Mouse (Mus musculus) spleen, adult 2 months (tissue): ENCODE measurements around the gene Fgd4. TPM values are rescaled to one million over a fixed set of nuclear protein-coding genes. Genes with fewer than 3 reads are reported as not detected.

ENCODE experiments used
- DNase-seq, 2 experiments: peaks; one replicate each; pipeline versions ENCODE4 v3.0.0 to v3.0.0-alpha.2; 2012 to 2021; ENCODE audit warnings: low spot score in 2 of 2, low read depth in 1 of 2
- H3K27ac ChIP-seq: fragments of 200-500 bp; 2 replicates; pipeline ENCODE4 v1.5.1; 2012; ENCODE audit warnings: low read length, inconsistent platforms; ENCODE audit not compliant: insufficient read depth
- H3K27me3 ChIP-seq: fragments of 200-500 bp; 2 replicates; pipeline ENCODE4 v1.6.1; 2012; ENCODE audit warnings: mild to moderate bottlenecking, moderate library complexity, low read length, inconsistent platforms; ENCODE audit not compliant: control insufficient read depth, insufficient read depth
- H3K36me3 ChIP-seq: fragments of 200-500 bp; 2 replicates; pipeline ENCODE4 v1.6.1; 2012; ENCODE audit warnings: mild to moderate bottlenecking, low read length, inconsistent platforms; ENCODE audit not compliant: control insufficient read depth, insufficient read depth
- H3K4me1 ChIP-seq: fragments of 200-500 bp; 2 replicates; pipeline ENCODE4 v1.6.1; 2011; ENCODE audit warnings: inconsistent platforms; ENCODE audit not compliant: control insufficient read depth, insufficient read depth, insufficient read length
- H3K4me3 ChIP-seq: fragments of 200-500 bp; 2 replicates; pipeline ENCODE4 v1.5.1; 2011; ENCODE audit warnings: mild to moderate bottlenecking, inconsistent platforms; ENCODE audit not compliant: insufficient read depth, insufficient read length; ENCODE audit errors: extremely low read depth
- CTCF ChIP-seq: fragments of 200-500 bp; IDR thresholded peaks from 2 replicates; pipeline ENCODE4 v1.5.1; 2011; ENCODE audit warnings: mild to moderate bottlenecking, inconsistent platforms; ENCODE audit not compliant: insufficient read depth, insufficient read length, insufficient replicate concordance; ENCODE audit errors: extremely low read depth
- POLR2A ChIP-seq: fragments of 200-500 bp; IDR thresholded peaks from 2 replicates; pipeline ENCODE4 v1.6.1; 2011; ENCODE audit warnings: low read depth, low read length, inconsistent platforms
- WGBS: fragments of 180-500 bp; shearing (Covaris S2); methylation state at CpG from one replicate; pipeline ENCODE4 v1.1.7; 2018; 5-methylcytosine and 5-hydroxymethylcytosine counted together
- polyA plus RNA-seq: library from polyadenylated mRNA; depleted of rRNA; stranded (reverse); fragments of >200 nt; gene quantifications from 2 replicates; pipeline ENCODE4 v1.2.3, GENCODE M21; 2012

The Fgd4 gene
- polyA plus RNA-seq, 1 experiment, result 0.43 TPM

DNA sequence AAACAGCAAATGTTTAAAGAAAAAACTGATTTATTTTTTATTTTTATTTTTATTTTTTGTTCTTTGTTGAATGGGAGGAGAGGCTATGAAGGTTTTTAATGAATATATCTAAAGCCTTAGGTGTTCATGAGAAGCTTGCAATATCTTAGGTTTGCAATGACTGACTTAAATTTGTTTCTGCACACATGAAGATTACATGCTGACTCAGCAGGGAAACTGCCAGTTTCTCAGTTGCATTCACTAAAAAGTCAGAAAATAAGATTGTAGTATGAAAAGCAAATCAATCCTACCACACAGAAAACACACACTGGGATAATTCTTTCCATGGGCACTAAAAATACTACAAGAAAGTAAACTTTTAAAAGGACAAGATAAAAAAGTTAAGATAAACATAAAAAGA lies 39.6 kb downstream of the Fgd4 start:
- H3K36me3 ChIP-seq, result no peaks in the 10 kb centered on the region
- H3K27ac ChIP-seq, result no peak overlapping the region
- no peak for DNase-seq
- no peak for TF ChIP-seq CTCF
- no peak for TF ChIP-seq POLR2A
- H3K4me3 ChIP-seq, result no peak overlapping the region
- no peaks in the 10 kb centered on the region for H3K27me3 ChIP-seq
- no peaks in the 10 kb centered on the region for H3K4me1 ChIP-seq

- Histone ChIP-seq H3K4me1 (no peaks in the 10 kb centered on the region), H3K27me3 (no peaks in the 10 kb centered on the region), H3K27ac (no peak overlapping the region), H3K36me3 (no peaks in the 10 kb centered on the region), H3K4me3 (no peak overlapping the region)
- DNase-seq, result no peak
- 73% methylated on average over 9 of the region's 9 CpGs for WGBS
- no peak for TF ChIP-seq POLR2A
- no peak for TF ChIP-seq CTCF
Measured at GRCm38 (mm10) chr16:16559878-16560531, 40.3 kb downstream of the Fgd4 start.

GRCm38 (mm10) chr16:16559016-16559877 lies 41.1 kb downstream of the Fgd4 start:
- H3K4me3 ChIP-seq, result no peak overlapping the region
- no peaks in the 10 kb centered on the region for H3K36me3 ChIP-seq
- no peak for TF ChIP-seq POLR2A
- TF ChIP-seq CTCF, result no peak
- H3K27me3 ChIP-seq, result no peaks in the 10 kb centered on the region
- H3K4me1 ChIP-seq, result no peaks in the 10 kb centered on the region
- no peak for DNase-seq
- no peak overlapping the region for H3K27ac ChIP-seq
- WGBS, result 86% methylated on average over 3 of the region's 3 CpGs

GRCm38 (mm10) chr16:16557738-16558137 lies 42.6 kb downstream of the Fgd4 start:
- no peak for DNase-seq
- H3K27ac ChIP-seq, result no peak overlapping the region

DNA sequence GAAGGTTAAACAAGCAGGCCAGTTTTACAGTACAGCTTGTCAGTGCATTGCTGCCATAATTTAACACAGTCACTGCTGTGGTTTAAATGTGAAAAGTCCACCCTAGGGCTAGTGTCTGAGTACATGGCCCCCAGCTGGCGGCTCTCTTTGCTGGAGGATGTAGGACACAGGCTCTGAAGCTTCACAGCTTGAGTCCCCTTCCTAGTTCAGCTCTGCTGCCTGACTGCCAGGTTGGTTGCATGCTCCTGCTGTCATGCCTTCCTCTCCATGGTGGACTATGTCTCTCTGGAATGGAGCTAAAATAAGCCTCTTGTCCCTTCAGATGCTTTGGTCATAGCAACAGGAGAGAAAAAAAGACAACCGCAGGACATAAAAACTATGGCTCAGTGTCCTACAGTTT lies 46.3 kb downstream of the Fgd4 start:
- no peak for TF ChIP-seq CTCF
- no peak for TF ChIP-seq POLR2A
- H3K27ac ChIP-seq, result no peak overlapping the region

More at GRCm38 (mm10) chr16:16557738-16558137, 42.6 kb downstream of the Fgd4 start:
- H3K4me3 ChIP-seq, result no peak overlapping the region
- WGBS, result 92% methylated on average over 4 of the region's 4 CpGs
- TF ChIP-seq CTCF (no peak), POLR2A (no peak)
- H3K36me3 ChIP-seq, result no peaks in the 10 kb centered on the region
- no peaks in the 10 kb centered on the region for H3K27me3 ChIP-seq
- H3K4me1 ChIP-seq, result no peaks in the 10 kb centered on the region

GRCm38 (mm10) chr16:16552197-16552596 lies 48.2 kb downstream of the Fgd4 start:
- Histone ChIP-seq H3K27ac (no peak overlapping the region), H3K27me3 (no peaks in the 10 kb centered on the region), H3K4me1 (no peaks in the 10 kb centered on the region), H3K36me3 (no peaks in the 10 kb centered on the region), H3K4me3 (no peak overlapping the region)
- TF ChIP-seq CTCF (no peak), POLR2A (no peak)
- 87% methylated on average over 2 of the region's 2 CpGs for WGBS
- DNase-seq, result no peak

More for the DNA sequence above, 46.3 kb downstream of the Fgd4 start:
- 92% methylated on average over 2 of the region's 2 CpGs for WGBS
- no peak for DNase-seq
- H3K4me3 ChIP-seq, result no peak overlapping the region
- no peaks in the 10 kb centered on the region for H3K4me1 ChIP-seq
- H3K36me3 ChIP-seq, result no peaks in the 10 kb centered on the region
- H3K27me3 ChIP-seq, result no peaks in the 10 kb centered on the region

GRCm38 (mm10) chr16:16549105-16549504 lies 51.2 kb downstream of the Fgd4 start:
- H3K27ac ChIP-seq, result no peak overlapping the region
- H3K36me3 ChIP-seq, result no peaks in the 10 kb centered on the region
- no peaks in the 10 kb centered on the region for H3K27me3 ChIP-seq
- WGBS, result 17% methylated on average over 2 of the region's 2 CpGs
- no peaks in the 10 kb centered on the region for H3K4me1 ChIP-seq
- no peak for DNase-seq
- TF ChIP-seq CTCF, result no peak
- TF ChIP-seq POLR2A, result no peak
- H3K4me3 ChIP-seq, result no peak overlapping the region
